Mouse (Mus musculus) midbrain, postnatal 0 days (tissue): ENCODE results near the gene Dbt. TPM values are rescaled to one million over a fixed set of nuclear protein-coding genes. Genes with fewer than 3 reads are reported as not detected.
"Not testable (repeated sequence)": the region's sequence is repeated elsewhere in the genome, so short reads cannot be mapped to it uniquely, and the experiment has no call there.

Experiments
- ATAC-seq: fragments of 200-750 bp; cut with Nextera tagmentation; 2 replicates; pipeline ENCODE4 v1.8.0; 2017; ENCODE audit warnings: moderate number of reproducible peaks, mild to moderate bottlenecking, moderate TSS enrichment, moderate library complexity; ENCODE audit not compliant: low FRiP score
- DNase-seq: peaks from one replicate; pipeline ENCODE4 v3.0.0-alpha.2; 2015; ENCODE audit warnings: low spot score
- H3K27ac ChIP-seq: fragments of 300-500 bp; sonication (generic); 2 replicates; pipeline ENCODE4 v1.5.1; 2014; ENCODE audit warnings: low read depth, mild to moderate bottlenecking, low read length, mixed read lengths
- H3K27me3 ChIP-seq: fragments of 300-500 bp; sonication (generic); 2 replicates; pipeline ENCODE4 v1.6.1; 2014; ENCODE audit warnings: low read length, control low read depth, mixed read lengths; ENCODE audit not compliant: insufficient read depth
- H3K36me3 ChIP-seq: fragments of 300-500 bp; sonication (generic); 2 replicates; pipeline ENCODE4 v1.6.1; 2014; ENCODE audit warnings: low read length, control low read depth, mixed read lengths; ENCODE audit not compliant: insufficient read depth
- H3K4me1 ChIP-seq: fragments of 300-500 bp; sonication (generic); 2 replicates; pipeline ENCODE4 v1.6.1; 2014; ENCODE audit warnings: mild to moderate bottlenecking, control low read depth, antibody characterized with exemption, low read length, mixed read lengths; ENCODE audit not compliant: insufficient read depth
- H3K4me2 ChIP-seq: fragments of 300-500 bp; sonication (generic); 2 replicates; pipeline ENCODE4 v1.6.1; 2014; ENCODE audit warnings: low read depth, mild to moderate bottlenecking, low read length, mixed read lengths; ENCODE audit not compliant: poor library complexity, severe bottlenecking
- H3K4me3 ChIP-seq: fragments of 300-500 bp; sonication (generic); 2 replicates; pipeline ENCODE4 v1.5.1; 2014; ENCODE audit warnings: low read depth, mild to moderate bottlenecking, low read length, moderate library complexity
- H3K9ac ChIP-seq: fragments of 300-500 bp; sonication (generic); replicated peaks from 2 replicates; pipeline ENCODE4 v1.6.1; 2014; ENCODE audit warnings: mild to moderate bottlenecking, low read length, moderate library complexity, mixed read lengths; ENCODE audit not compliant: poor library complexity, severe bottlenecking
- H3K9me3 ChIP-seq: fragments of 300-500 bp; sonication (generic); 2 replicates; pipeline ENCODE4 v1.6.1; 2016; ENCODE audit warnings: low read length, control low read depth
- CTCF ChIP-seq: IDR thresholded peaks from 2 replicates; pipeline ENCODE4 v1.5.1; 2016; ENCODE audit warnings: antibody characterized with exemption, mild to moderate bottlenecking
- WGBS: fragments of 180-500 bp; shearing (Covaris S2); extraction: QIAGEN DNeasy Blood & Tissue Kit; methylation state at CpG from one replicate; pipeline ENCODE4 v1.1.7; 2014; 5-methylcytosine and 5-hydroxymethylcytosine counted together
- polyA plus RNA-seq: library from polyadenylated mRNA; unstranded; fragments of >200 nt; fragmentation: Nextera tagmentation; extraction: Ambion mirVana; gene quantifications from 2 replicates; pipeline ENCODE4 v1.2.1, GENCODE M21; 2015
- total RNA-seq: library from RNA; depleted of rRNA; stranded (reverse); fragments of >200 nt; gene quantifications from 2 replicates; pipeline ENCODE4 v1.2.3, GENCODE M21; 2014

Dbt gene
- total and polyA plus RNA-seq, 2 experiments from 2014 or later = 10.3 to 12.9 TPM

GRCm38 (mm10) chr3:116551362-116551761, 38.5 kb downstream of the Dbt start:
- DNase-seq (no peak), ATAC-seq (no peak)
- Histone ChIP-seq H3K36me3 (peaks cover 11% of the 10 kb centered on the region; the same call in 1 of the 2 replicates), H3K4me2 (no peak overlapping the region), H3K4me3 (no peak overlapping the region), H3K9ac (no peak overlapping the region), H3K27ac (no peak overlapping the region), H3K27me3 (no peaks in the 10 kb centered on the region), H3K4me1 (no peaks in the 10 kb centered on the region), H3K9me3 (no peaks in the 10 kb centered on the region)
- no peak for TF ChIP-seq CTCF
- WGBS = 96% methylated on average over 5 of the region's 5 CpGs

- ATAC-seq, H3K4me2 ChIP-seq, H3K27me3 ChIP-seq, H3K36me3 ChIP-seq, H3K27ac ChIP-seq, H3K4me3 ChIP-seq, H3K9me3 ChIP-seq, H3K4me1 ChIP-seq, H3K9ac ChIP-seq, DNase-seq: not testable (repeated sequence)
- WGBS = 95% methylated on average over 13 of the region's 14 CpGs
These were observed 48.4 kb downstream of the Dbt start for GRCm38 (mm10) chr3:116561315-116561714.

- Histone ChIP-seq H3K9me3 (no peaks in the 10 kb centered on the region), H3K36me3 (no peaks in the 10 kb centered on the region), H3K27ac (no peak within 1 kb of the TSS), H3K4me3 (no peak within 1 kb of the TSS), H3K27me3 (no peaks in the 10 kb centered on the region), H3K4me1 (no peaks in the 10 kb centered on the region), H3K9ac (no peak within 1 kb of the TSS), H3K4me2 (no peak within 1 kb of the TSS)
- no peak for TF ChIP-seq CTCF
- DNase-seq = no peak
- no peak for ATAC-seq
- 83% methylated on average over 7 of the region's 7 CpGs for WGBS
These were observed 49.7 kb downstream of the Dbt start, which contains the start of gene Lrrc39 for GRCm38 (mm10) chr3:116562408-116563094. Lrrc39 (plus strand) TSS chr3:116562973.

- WGBS = 86% methylated on average over 7 of the region's 7 CpGs
- Histone ChIP-seq H3K9ac (no peak overlapping the region), H3K36me3 (no peaks in the 10 kb centered on the region), H3K4me1 (no peaks in the 10 kb centered on the region), H3K4me3 (no peak overlapping the region), H3K4me2 (no peak overlapping the region), H3K27me3 (no peaks in the 10 kb centered on the region), H3K9me3 (no peaks in the 10 kb centered on the region), H3K27ac (no peak overlapping the region)
- no peak for TF ChIP-seq CTCF
- no peak for DNase-seq
- ATAC-seq = no peak
These were observed 50.2 kb downstream of the Dbt start for GRCm38 (mm10) chr3:116563095-116563492.

- DNase-seq (no peak), ATAC-seq (no peak)
- H3K27ac ChIP-seq = no peak overlapping the region
- H3K4me3 ChIP-seq = no peak overlapping the region
- TF ChIP-seq CTCF = no peak
- no peaks in the 10 kb centered on the region for H3K4me1 ChIP-seq
- no peak overlapping the region for H3K9ac ChIP-seq
- no peaks in the 10 kb centered on the region for H3K9me3 ChIP-seq
- H3K27me3 ChIP-seq = no peaks in the 10 kb centered on the region
- no peaks in the 10 kb centered on the region for H3K36me3 ChIP-seq
- no peak overlapping the region for H3K4me2 ChIP-seq
- WGBS = 67% methylated on average over 2 of the region's 2 CpGs
These were observed 57.8 kb downstream of the Dbt start for GRCm38 (mm10) chr3:116570628-116571027.

GRCm38 (mm10) chr3:116577286-116577685, 64.4 kb downstream of the Dbt start:
- no peaks in the 10 kb centered on the region for H3K9me3 ChIP-seq
- 60% methylated on average over 3 of the region's 3 CpGs for WGBS
- no peak for ATAC-seq
- H3K9ac ChIP-seq = no peak overlapping the region
- H3K27ac ChIP-seq = no peak overlapping the region
- H3K36me3 ChIP-seq = peaks cover 7% of the 10 kb centered on the region
- no peak overlapping the region for H3K4me2 ChIP-seq
- no peaks in the 10 kb centered on the region for H3K27me3 ChIP-seq
- peak; percentile 15 for DNase-seq
- TF ChIP-seq CTCF = peak; percentile 72
- H3K4me3 ChIP-seq = no peak overlapping the region
- H3K4me1 ChIP-seq = no peaks in the 10 kb centered on the region
